ENCODE assay signal across 27 mouse cellular contexts in the genomic region with DNA sequence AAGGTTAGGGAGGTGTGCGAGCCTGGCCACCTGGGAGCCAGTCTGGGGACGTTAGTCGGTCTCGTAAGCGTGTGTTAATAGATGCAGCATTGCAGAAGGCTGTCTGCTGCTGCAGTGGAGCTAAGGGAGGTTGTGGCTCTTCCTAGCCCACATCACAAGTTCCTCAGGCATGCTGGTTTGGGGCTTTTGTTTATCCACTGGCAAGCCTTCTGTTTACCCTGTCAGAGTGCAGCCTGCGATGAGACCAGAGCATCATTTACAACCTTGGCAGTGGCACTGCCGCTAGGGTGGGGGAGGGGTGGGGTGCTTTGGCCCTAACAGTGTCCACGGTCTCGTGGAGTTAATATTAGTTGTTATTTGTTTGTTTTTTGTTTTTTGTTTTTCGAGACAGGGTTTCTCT.
"Had no signal": no experiment of that assay in that cellular context is flagged by ENCODE, and none has a peak within 500 bp of the region (broad histone marks: within the 10 kb centered on the region; RNA-seq: fewer than 3 reads in every experiment).

No protein-coding gene starts in this region.

- H3K9ac ChIP-seq: embryonic facial prominence, embryonic 12.5 days; embryonic facial prominence, embryonic 13.5 days; embryonic facial prominence, embryonic 15.5 days; forebrain, embryonic 12.5 days; forebrain, embryonic 13.5 days; forebrain, embryonic 15.5 days; forebrain, postnatal 0 days had no signal

- H3K27me3 ChIP-seq: embryonic facial prominence, embryonic 12.5 days; embryonic facial prominence, embryonic 13.5 days; embryonic facial prominence, embryonic 15.5 days; forebrain, embryonic 12.5 days; forebrain, embryonic 13.5 days; forebrain, embryonic 15.5 days had no signal

- ATAC-seq: forebrain, embryonic 13.5 days; forebrain, embryonic 14.5 days; forebrain, embryonic 15.5 days; forebrain, embryonic 16.5 days; forebrain, postnatal 0 days had no signal

- H3K27ac ChIP-seq: embryonic facial prominence, embryonic 10.5 days; embryonic facial prominence, embryonic 12.5 days; embryonic facial prominence, embryonic 13.5 days; embryonic facial prominence, embryonic 15.5 days; forebrain, embryonic 10.5 days; forebrain, embryonic 12.5 days; forebrain, embryonic 13.5 days; forebrain, embryonic 15.5 days; gastrocnemius, adult 2 months; heart, adult 2 months had no signal

- H3K4me2 ChIP-seq: embryonic facial prominence, embryonic 12.5 days; embryonic facial prominence, embryonic 13.5 days; embryonic facial prominence, embryonic 15.5 days; forebrain, embryonic 12.5 days; forebrain, embryonic 13.5 days; forebrain, embryonic 15.5 days had no signal

- DNase-seq: cerebellum, adult 8-10 months; cerebellum, adult 9-10 months; cerebellum, adult 9-11 months; cerebellum, postnatal 10 days; cerebellum, postnatal 14 days; cerebellum, postnatal 25 days; cerebellum, postnatal 36 days; embryo, embryonic 11 days; forebrain, postnatal 0 days; gastrocnemius, adult 2 months; gastrocnemius, postnatal 10 days; gastrocnemius, postnatal 14 days; gastrocnemius, postnatal 25 days; gastrocnemius, postnatal 36 days; heart, adult 18-20 months; heart, adult 2 months had no signal

- H3K4me1 ChIP-seq: embryonic facial prominence, embryonic 10.5 days; embryonic facial prominence, embryonic 12.5 days; embryonic facial prominence, embryonic 13.5 days; embryonic facial prominence, embryonic 15.5 days; forebrain, embryonic 10.5 days; forebrain, embryonic 12.5 days; forebrain, embryonic 13.5 days; forebrain, embryonic 15.5 days had no signal

- H3K4me3 ChIP-seq: embryonic facial prominence, embryonic 10.5 days; embryonic facial prominence, embryonic 12.5 days; embryonic facial prominence, embryonic 13.5 days; embryonic facial prominence, embryonic 15.5 days; erythroblast, embryonic 14.5 days; forebrain, embryonic 10.5 days; forebrain, embryonic 12.5 days; forebrain, embryonic 13.5 days; forebrain, embryonic 15.5 days; gastrocnemius, adult 2 months; heart, adult 2 months had no signal

- H3K9me3 ChIP-seq: embryonic facial prominence, embryonic 10.5 days; embryonic facial prominence, embryonic 12.5 days; embryonic facial prominence, embryonic 13.5 days; embryonic facial prominence, embryonic 15.5 days; forebrain, embryonic 10.5 days; forebrain, embryonic 12.5 days; forebrain, embryonic 13.5 days; forebrain, embryonic 15.5 days had no signal
